Mouse (Mus musculus): ENCODE measurements around the gene Cux2.

Cux2 gene

GRCm38 (mm10) chr5:122059060-122060017 is 9.4 kb upstream of the Cux2 start:
- DNase-seq (ENCODE audit: low read depth) = peak; percentile 64

DNA sequence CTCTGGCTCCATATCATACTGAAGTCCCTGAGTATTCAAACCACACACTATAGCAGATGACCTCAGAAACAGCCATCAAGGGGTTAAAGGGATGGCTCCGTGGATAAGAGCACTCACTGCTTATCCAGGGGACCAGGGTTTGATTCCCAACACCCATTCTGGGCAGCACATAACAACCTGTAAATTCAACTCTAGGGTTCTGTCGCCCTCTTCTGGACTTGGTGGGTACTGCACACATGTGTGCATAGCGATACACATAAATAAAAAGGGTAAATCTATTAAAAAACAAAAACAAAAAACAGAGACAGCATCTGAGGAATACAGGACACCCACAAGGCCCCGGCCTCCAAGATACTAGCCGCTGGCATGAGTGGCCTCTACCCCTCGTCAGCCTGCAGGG is 7.7 kb upstream of the Cux2 start:
- DNase-seq (ENCODE audit: low read depth) = peak; percentile 26

DNA sequence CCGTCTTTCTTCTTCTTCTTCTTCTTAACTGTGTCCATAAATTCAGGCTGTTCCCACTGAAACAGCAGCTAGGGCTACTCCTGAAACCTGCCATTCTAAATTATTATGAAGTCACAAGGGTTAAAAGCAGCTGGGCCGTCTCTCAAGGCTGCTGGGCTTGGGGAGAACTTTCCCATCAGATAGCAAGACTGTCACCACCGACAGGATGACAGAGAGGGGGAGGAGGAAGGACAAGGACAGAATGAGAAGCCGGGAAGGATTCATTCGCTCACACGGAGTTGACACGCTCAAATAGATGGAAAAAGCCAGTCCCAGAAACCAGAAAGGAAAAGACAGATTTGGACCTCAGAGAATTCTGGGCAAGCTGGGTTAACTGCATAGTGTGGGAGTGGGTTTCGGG is 6.7 kb upstream of the Cux2 start:
- no peak for DNase-seq (ENCODE audit: low read depth)

- peak; percentile 55 for DNase-seq (ENCODE audit: low read depth)
Measured at GRCm38 (mm10) chr5:122054130-122054843, 4.4 kb upstream of the Cux2 start.

- DNase-seq (ENCODE audit: low read depth) = no peak
Measured at GRCm38 (mm10) chr5:122053587-122053986, 3.7 kb upstream of the Cux2 start.

- no peak for DNase-seq (ENCODE audit: low read depth)
Measured at GRCm38 (mm10) chr5:122050832-122051105, 867 bp upstream of the Cux2 start.

DNA sequence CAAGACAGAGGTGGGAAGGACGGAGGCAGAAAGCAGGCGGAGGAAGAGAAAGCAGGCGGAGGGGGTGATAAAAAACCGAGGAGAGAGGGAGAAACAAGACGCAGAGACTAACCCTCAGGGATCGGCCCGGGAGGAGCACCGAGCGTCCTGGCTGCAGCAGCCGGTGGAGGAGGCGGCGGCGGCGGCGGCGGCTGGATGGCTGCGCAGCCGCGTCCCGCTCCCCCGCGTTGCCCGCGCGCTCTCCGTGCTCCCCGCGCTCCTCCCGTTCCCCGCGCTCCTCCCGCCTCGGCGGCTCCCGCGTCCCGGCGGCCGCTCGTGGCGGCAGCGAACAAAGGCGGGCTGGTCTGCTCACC is 262 bp downstream of the Cux2 start:
- no peak for DNase-seq (ENCODE audit: low read depth)

DNA sequence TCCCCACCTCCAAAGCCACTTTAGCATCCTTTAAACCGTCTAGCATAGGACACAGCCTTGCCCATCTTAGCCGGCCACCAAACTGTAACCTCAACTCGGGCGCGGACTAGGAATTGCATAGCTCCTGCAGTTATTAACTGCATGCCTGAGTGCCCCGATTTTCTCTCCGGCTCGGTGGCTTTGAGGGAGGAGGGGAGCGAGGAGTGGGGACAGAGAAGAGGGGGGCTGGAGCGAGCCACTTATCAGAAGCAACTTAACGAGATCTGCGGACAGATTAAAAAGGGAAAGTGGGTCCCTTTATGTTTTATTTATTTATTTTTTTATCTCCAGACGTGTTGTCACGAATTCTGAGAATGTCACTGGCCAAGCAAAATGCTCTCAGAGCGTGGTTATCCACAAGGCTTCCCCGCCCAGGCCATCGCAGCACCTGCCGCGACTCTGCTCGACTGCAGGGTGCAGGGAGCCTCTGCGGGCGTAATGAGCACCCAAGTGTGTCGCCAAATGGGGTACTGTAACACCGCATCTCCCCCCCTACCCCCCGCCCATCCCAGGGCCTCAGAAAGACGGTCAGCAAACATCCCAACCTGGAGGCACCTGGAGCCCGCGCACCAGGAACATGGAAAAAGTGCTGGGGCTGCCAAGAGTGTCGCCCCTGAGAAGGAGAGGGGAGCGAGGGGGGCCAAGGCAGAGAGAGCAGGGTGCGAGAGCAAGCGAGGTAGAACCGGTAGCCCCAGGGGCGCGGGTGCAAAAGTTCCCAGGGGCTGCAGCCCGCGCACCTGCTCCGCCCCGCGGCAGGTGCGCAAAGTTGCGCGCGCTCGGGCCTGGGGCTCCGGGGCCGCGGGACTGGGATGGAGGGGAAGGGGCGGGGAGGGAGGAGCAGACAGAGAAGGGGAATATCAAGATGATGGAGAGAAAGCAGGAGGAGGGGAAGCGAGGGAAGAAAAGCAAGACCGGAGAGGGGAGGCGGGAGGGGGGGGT is 927 bp downstream of the Cux2 start:
- no peak for DNase-seq (ENCODE audit: low read depth)

DNA sequence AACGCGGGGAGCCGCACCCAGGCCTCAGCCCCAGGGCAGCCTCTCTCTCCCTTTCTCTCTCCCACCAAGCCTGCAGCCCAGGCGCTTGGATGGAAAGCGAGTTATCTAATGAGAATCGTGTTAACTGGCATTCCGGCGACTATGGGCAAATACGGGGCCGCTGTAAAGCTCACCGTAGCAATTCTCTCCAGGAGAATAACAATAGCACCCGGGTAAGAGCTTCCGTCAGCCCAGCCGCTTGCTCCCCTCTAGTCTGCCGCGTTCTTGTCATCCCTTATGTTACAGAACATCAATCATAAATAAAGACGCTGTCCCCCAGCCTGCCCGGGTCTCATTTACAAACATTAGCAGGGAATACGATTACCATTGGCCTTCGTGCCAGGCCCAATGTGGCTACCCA is 1.6 kb downstream of the Cux2 start:
- no peak for DNase-seq (ENCODE audit: low read depth)

- no peak for DNase-seq (ENCODE audit: low read depth)
Measured at GRCm38 (mm10) chr5:122047791-122048190, 2.1 kb downstream of the Cux2 start.

- DNase-seq (ENCODE audit: low read depth) = no peak
Measured at GRCm38 (mm10) chr5:122043567-122043966, 6.3 kb downstream of the Cux2 start.

DNA sequence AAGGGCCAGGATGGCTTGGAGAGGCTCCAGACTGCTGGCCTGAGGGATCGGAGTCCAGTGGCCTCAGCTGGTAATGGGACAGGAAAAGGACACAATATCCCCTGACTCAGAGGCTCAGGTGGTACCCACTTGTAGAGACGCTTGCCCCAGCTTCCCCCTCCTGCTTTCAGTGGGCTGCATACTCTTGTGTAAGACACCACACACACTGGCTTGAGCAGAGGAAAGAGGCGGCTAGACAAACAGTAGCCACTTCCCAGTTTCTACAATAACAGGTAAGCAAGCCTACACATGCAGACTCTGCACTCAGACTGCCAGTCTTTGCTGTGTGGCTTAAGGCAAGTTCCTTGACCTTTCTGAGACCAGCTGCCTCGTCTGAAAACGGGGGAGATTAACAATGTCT is 14.6 kb downstream of the Cux2 start:
- peak; percentile 16 for DNase-seq (ENCODE audit: low read depth)

DNA sequence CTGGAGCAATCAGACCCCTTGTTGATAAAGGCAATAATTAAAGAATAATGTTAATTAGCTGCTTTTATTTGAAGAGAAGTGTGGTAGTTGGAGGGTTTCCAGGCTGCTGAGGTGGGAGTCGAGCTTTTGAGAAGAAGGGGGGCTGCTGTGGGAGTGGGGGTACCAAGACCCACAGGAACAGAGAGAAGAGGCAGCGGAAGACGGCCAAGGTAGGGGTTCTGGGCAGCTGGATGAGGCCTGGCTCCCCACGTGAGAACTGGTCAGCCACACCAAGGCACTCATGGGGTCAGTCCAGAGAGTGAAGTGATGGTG is 16.8 kb downstream of the Cux2 start:
- no peak for DNase-seq (ENCODE audit: low read depth)

DNA sequence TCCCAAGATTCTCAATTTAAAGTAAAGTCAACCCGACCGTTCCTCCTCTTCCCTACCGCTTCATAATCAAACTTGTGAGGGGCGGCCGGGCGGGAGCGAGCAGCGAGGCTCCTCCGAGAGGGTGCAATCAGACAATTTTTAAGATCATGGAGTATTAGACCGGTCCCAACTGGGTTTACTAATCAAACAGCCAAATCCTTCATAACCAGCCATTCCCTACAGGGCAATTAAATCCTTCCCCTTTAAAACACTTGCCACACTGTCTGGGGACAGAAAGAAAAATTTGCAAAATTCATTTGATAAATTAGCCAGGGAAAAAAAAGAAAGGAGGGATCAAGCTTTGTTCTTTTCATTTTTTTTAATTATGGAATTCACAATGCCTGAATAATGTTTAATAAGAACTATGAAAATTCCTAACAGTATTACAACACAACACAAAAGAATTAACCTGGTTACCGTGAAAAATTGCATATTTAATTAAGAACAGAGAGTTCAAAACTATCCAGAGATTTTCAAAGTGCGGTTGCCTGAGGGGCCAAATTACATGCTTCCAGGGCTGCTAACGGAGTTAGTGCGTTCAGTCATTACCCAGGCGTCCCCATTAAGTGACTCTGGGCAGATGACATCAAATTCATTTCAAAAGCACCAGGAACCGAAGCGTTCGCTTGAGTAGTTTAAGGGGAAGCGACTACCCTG is 17.3 kb downstream of the Cux2 start:
- DNase-seq (ENCODE audit: low read depth) = no peak

GRCm38 (mm10) chr5:122031146-122031545 is 18.8 kb downstream of the Cux2 start:
- DNase-seq (ENCODE audit: low read depth) = no peak

GRCm38 (mm10) chr5:122030640-122031039 is 19.3 kb downstream of the Cux2 start:
- peak; percentile 5 for DNase-seq (ENCODE audit: low read depth)

DNA sequence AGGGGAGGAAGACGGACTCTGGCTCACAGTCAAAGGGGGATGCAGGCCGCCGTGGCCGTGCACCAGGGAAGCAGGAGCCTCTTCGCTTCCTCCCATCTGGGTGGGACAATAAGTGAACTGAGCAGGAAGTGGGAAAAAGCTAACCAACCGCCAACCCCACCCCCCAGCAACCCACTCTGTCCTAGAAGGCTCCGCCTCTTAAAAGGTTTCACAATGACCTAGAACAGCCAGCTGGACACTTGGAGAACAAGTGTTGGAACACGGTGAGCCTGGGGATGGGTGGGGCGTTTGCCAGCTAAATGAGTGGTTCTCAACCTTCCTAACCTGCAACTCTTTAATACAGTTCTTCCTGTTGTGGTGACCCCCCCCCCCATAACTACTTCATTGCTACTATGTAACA is 23.1 kb downstream of the Cux2 start:
- peak; percentile 32 for DNase-seq (ENCODE audit: low read depth)

- no peak for DNase-seq (ENCODE audit: low read depth)
Measured at GRCm38 (mm10) chr5:122026284-122026683, 23.6 kb downstream of the Cux2 start.

DNA sequence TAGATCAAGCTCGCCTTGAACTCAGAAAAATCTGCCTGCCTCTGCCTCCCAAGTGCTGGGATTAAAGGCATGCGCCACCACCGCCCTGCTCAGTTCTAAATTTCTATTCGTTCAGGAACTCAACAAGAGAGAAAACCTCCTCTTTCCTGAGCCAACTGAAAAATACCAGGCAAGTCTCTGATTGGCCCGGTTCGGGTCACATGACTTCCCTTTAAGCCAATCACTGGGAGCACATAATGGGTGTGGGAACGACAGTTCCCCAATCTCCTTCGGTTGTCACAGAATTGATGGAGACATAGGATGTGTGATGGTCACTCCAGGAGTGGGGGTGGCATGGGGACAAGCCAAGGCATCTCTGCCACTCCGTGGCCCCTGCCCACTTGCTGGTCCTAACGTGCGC is 24.8 kb downstream of the Cux2 start:
- DNase-seq (ENCODE audit: low read depth) = peak; percentile 3

DNA sequence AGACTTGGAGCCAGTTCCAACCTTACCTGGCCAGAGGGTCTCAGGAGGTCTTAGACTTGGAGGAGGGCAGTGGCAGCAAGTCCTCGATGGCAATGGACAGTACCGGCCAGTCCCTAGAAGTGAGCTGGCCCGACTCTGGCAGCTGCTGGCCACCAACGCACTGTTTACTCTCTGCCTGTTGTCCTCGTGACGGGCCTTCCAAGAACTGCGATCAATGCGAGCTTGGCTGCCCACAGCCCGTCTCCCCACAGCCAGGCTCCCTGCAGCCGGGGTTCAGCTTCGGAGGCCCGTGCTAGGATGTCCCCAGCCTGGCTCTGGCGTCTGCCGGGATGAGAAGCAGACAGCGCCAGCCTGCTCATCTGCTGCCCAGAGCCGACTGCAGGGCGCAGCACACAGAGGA is 30.6 kb downstream of the Cux2 start:
- DNase-seq (ENCODE audit: low read depth) = no peak

- no peak for DNase-seq (ENCODE audit: low read depth)
Measured at GRCm38 (mm10) chr5:122017778-122018177, 32.1 kb downstream of the Cux2 start.

GRCm38 (mm10) chr5:122017269-122017668 is 32.6 kb downstream of the Cux2 start:
- DNase-seq (ENCODE audit: low read depth) = no peak

All from 416B (cell line).